Mouse (Mus musculus) kidney, adult 2 months (tissue): ENCODE measurements around the gene Pde6c.

Source experiments
- CTCF ChIP-seq: fragments of 200-500 bp; conservative IDR thresholded peaks from 2 replicates; pipeline ENCODE4 v1.5.1; 2011; ENCODE audit warnings: low read depth, mild to moderate bottlenecking, control low read depth, low read length, moderate library complexity, mixed read lengths; ENCODE audit not compliant: insufficient read depth, insufficient read length
- POLR2A ChIP-seq: fragments of 200-500 bp; IDR thresholded peaks from one replicate; pipeline ENCODE4 v1.6.1; 2011; ENCODE audit warnings: low read depth, low read length, control low read depth

DNA sequence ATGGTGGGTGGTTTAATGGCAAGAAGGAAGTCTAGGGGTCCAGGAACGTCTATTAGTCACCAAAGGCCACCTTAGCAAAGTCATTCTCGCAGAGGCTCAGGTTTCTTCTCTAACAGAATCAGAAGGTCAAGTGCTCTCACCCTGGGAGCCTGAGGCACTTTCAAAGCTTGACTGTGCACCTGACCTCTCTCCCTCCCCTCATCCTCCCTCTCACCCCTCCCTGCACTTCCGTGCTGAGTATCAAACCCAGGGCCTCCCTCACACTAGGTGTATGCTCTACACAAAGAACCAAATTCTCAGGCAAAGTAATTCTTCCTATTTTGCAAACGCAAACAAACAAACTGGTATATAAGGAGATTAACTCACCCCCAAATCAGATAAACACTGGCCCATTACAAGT, 36.4 kb upstream of the Pde6c start:
- TF ChIP-seq CTCF: no peak
- TF ChIP-seq POLR2A: no peak
